Mouse (Mus musculus) heart, postnatal 4 days (tissue): ENCODE data around the gene Lsm4. TPM values are rescaled to one million over a fixed set of nuclear protein-coding genes. Genes with fewer than 3 reads are reported as not detected.

Experiments
- DNase-seq: peaks from one replicate; pipeline ENCODE4 v3.0.0; 2021
- total RNA-seq, 2 experiments: library from RNA; stranded (reverse); gene quantifications; 2 replicates each; pipeline ENCODE4 v1.2.3; 2021

Gene Lsm4
- total RNA-seq, 2 experiments from 2014 or later, result 107 to 120 TPM

GRCm38 (mm10) chr8:70650351-70650750 is 22.7 kb upstream of the Lsm4 start:
- no peak for DNase-seq

DNA sequence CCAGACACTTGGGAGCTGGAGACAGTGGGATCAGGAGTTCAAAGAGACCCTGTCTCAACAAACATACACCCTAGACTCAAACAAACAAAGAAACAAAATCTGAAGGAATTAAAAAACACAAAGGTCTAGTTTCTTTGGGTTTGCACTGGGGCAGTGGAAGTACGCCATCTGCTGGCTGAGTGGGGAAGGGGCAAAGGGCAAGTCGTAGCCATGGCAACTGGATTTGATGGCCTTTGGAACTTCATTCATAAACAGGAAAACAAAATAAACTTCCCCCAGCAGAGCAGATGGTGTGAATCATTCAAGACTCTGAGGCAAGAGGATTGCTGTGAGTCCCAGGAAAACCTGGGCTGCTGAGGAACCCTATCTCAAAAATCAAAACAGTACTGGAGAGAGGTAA is 19.8 kb upstream of the Lsm4 start:
- DNase-seq, result peak; percentile 78

GRCm38 (mm10) chr8:70654121-70654520 is 18.9 kb upstream of the Lsm4 start:
- no peak for DNase-seq

- no peak for DNase-seq
These were observed 17.6 kb upstream of the Lsm4 start for GRCm38 (mm10) chr8:70655469-70655868.

- DNase-seq, result no peak
These were observed 16.8 kb upstream of the Lsm4 start for GRCm38 (mm10) chr8:70656193-70656790.

DNA sequence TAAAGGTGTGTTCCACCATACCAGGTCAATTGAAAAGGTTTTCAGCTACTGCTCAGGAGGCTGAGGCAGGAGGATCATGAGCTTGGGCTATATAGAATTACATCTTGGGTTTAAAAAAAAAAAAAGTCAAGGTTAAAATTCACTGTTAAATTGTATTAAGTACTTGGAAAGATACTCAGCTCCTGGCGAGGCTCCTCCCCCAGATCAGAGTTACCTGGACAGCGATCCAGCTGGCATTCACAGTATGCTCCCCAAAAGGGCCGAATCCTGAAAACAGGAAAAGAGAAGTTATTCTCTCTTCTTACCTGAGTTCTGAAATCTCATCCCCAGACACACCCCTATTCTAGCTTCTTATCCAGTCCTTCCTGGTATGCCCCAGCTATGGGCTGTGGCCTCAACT is 15.8 kb upstream of the Lsm4 start:
- no peak for DNase-seq

- no peak for DNase-seq
These were observed 15.3 kb upstream of the Lsm4 start for GRCm38 (mm10) chr8:70657739-70658138.

DNA sequence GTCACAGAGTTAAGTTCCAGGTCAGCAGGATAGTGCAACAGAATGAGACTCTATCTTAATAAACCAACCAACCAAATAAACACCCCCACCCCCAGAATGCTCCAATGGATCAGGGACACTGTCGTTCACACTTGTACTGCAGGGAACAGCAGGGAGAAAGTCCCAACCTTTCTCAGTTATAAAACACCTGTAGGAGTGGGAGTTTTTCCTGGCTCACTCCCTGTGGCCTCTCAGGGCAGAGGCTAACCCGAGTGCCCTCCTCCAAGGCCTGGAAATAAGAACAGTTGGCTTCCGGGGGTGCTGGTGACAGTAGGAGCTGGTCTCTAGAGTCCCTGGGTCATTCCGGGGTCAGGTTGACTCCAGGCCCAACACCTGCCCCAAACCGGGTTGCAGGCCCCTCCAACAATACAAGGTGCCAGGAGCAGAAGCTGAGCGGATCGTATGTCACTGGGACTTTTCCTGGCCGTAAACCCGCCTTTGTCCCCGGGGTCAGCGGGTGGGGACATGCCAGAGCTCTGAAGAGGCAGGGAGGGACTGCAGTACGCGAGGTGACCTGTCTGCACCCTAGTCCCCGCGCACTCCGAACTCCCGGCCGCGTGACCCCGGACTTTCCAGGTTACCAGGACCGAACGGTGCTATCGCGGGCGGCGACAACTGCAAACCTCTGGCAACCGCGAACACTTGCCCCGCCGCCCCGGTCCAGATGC is 14.0 kb upstream of the Lsm4 start:
- DNase-seq, result no peak

GRCm38 (mm10) chr8:70659604-70660272 is 13.3 kb upstream of the Lsm4 start:
- peak; percentile 97 for DNase-seq

GRCm38 (mm10) chr8:70660273-70660725 is 12.7 kb upstream of the Lsm4 start, which contains the start of gene Pgpep1:
Gene Pgpep1, minus strand, starts transcription at chr8:70660388.
- no peak for DNase-seq

DNA sequence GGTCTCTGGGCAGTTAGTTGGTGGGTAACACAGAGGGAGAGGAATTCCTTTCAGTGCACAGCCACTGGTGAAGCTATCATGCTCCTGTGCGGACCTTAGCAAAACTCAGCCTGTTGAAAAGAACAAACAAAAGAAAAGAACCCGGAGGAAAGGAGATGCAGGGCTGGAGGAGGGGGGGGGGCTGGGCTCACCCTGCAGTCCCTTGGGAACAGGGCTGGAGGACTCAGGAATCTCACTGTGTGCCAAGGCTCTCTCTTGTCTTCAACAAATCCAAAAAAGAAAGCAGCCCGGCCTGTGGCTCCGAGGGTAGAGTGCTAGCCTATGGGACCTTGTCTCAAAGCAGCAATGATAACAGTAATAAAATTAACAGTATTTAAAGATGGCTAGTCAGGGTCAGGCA is 9.4 kb upstream of the Lsm4 start:
- DNase-seq, result no peak

DNA sequence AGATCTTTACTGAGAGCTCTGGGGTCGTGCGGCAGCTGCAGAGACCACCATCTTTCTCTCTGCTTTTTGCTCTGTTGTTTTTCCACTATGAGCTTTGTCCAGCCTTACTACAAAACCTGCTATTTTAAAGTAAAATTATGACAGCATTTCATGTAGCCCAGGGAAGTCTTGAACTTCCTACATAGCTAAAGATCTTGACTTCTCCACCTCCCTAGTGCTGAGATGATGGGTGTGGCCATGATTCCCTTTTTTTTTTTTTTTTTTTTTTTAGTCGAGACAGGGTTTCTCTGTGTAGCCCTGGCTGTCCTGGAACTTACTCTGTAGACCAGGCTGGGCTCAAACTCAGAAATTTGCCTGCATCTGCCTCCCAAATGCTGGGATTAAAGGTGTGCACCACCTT is 8.4 kb upstream of the Lsm4 start:
- DNase-seq, result no peak

- no peak for DNase-seq
These were observed 7.4 kb upstream of the Lsm4 start for GRCm38 (mm10) chr8:70665599-70665998.

DNA sequence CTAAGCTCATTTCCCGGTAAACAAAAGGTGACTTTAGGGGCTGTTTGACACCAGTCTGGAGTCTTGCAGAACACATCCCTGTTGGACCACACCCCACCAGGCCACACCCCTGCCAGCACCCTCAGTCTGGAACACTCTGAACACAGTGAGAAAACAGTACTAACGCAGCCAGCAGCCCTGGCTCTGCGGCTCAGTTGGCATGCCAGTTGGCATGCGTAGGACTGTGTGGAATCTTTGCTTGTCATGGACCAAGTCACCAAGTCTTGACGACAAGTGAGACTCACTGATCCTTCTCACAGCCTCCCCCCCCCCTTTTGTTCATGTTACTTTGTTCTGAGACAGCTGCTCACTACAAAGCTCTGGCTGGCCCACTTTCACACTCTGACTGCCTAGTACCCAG is 6.0 kb upstream of the Lsm4 start:
- peak; percentile 66 for DNase-seq

DNA sequence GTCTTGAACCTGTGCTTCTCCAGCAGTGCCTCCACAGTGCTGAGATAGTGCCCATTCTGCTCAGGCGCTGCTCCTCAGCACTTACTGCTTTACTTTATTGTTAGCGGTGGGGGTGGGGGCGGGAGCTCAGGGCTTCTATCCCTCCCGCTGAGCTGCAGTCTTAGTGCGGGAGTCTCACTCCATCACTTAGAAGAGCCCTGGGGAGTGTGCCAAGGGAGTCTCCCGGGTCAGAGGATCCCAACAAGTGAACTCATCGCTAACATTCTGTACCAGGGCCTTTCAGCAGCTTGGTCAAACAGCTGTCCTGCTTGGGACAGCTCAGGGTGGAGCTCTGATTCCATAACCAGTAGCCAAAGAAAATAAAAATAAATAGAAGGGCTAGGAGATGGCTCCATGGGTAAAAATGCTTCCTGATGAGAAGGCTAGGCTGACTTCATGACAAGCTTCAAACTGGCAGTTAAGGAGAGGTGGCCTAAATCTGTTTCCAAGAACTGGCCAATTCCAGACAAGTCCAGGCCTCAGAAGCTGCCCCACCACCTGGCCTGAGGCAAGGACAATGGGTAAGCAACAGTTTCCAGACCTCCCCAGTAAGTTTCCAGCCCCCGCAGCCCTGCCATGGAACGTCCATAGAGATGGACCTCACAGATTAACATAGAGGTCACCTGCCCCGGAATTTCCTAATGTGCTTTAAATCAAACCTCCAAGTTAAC is 1.3 kb upstream of the Lsm4 start:
- peak; percentile 62 for DNase-seq

DNA sequence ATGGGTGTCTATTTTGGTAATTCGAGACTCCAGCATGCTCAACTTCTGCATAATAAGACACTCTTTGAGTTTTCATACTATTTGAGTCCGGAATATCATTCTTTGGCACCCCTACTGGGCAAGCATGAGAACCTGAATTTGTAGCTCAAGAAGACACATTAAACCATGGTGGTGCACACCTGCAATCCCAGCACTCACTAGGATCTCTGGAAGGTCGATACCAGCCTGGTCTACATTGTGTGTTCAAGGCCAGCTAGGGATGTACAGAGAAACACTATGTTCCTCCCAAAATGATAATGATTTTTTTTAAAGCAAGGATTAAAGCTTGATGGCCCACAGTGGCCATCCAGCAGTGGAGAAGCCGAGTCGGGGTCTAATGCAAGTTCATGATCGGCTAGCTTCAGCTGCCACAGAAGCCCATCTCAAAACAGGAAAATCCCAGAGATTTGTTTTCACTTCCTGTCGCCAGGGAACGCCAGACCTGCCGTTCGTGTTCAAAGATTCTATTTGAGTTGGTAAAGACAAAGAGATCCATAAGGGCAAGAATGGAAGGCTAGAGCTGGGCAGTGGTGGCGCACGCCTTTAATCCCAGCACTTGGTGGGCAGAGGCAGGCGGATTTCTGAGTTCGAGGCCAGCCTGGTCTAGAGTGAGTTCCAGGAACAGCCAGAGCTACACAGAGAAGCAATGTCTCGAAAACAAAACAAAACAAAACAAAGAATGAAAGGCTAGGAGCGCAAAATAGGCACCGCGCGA is 546 bp upstream of the Lsm4 start:
- no peak for DNase-seq

DNA sequence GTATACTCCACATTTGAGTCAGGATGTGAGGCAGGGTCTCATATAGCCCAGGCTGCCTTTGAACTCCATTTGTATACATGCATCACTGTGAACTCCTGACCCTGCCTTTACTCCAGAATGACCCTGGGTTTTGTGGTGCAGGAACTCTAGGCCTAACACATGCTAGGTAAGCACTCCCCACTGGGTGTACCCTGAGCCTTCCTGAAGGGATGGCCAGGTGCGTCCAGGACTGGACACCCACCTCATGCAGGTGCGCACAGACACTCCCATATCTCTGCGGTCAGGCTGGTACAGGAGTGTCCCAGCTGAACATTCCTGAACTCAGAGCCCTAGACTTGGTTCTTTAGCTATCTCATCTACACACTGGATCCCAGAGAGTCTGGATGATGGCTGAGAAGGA is 1.1 kb downstream of the Lsm4 start:
- DNase-seq, result no peak

GRCm38 (mm10) chr8:70674716-70675115 is 1.7 kb downstream of the Lsm4 start:
- no peak for DNase-seq

GRCm38 (mm10) chr8:70675336-70675735 is 2.3 kb downstream of the Lsm4 start:
- DNase-seq, result no peak

DNA sequence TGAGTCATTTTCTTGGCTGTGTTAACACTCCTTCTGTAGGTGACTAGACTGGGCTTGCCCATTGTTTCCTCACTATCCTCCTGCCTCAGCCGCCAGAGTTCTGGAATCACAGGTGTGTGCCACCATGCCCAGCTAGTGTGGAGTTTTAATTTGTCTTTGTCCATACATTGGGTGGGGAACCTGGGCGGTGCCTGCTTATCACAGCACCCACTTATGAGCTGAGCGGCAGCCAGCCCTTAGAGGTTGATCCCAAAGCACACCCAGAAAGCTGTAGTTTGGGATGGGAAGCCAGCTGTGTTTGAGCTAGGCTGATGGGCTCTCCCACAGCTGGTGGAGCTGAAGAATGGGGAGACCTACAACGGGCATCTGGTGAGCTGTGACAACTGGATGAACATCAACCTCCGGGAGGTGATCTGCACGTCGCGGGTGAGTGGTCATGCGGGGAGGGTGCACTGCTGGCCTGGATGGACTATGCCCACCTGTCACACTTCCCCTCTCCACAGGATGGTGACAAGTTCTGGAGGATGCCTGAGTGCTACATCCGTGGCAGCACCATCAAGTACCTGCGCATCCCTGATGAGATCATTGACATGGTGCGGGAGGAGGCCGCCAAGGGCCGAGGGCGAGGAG is 4.5 kb downstream of the Lsm4 start:
- DNase-seq, result no peak

- no peak for DNase-seq
These were observed 5.6 kb downstream of the Lsm4 start for GRCm38 (mm10) chr8:70678679-70679078.

- DNase-seq, result no peak
These were observed 6.4 kb downstream of the Lsm4 start for GRCm38 (mm10) chr8:70679404-70679803.
